Mouse (Mus musculus) stomach, embryonic 14.5 days (tissue): ENCODE measurements at regions not wholly inside any gene's neighbourhood (a gene's known extent, or its start where the extent isn't known, plus 50 kb on each side); places are given as distances from the start of the nearest gene placed in this dataset.

ENCODE experiments used
- ATAC-seq: fragments of 200-750 bp; cut with Nextera tagmentation; 2 replicates; pipeline ENCODE4 v1.8.0; 2017; ENCODE audit warnings: low read depth, moderate TSS enrichment; ENCODE audit not compliant: insufficient number of reproducible peaks, insufficient read depth, low FRiP score
- H3K27ac ChIP-seq: fragments of 300-500 bp; sonication (generic); 2 replicates; pipeline ENCODE4 v1.5.1; 2014; ENCODE audit warnings: mild to moderate bottlenecking, low read length, moderate library complexity, mixed read lengths
- H3K27me3 ChIP-seq: fragments of 300-500 bp; sonication (generic); 2 replicates; pipeline ENCODE4 v1.6.1; 2014; ENCODE audit warnings: low read length, control low read depth, mixed read lengths; ENCODE audit not compliant: control insufficient read depth, insufficient read depth
- H3K36me3 ChIP-seq: fragments of 300-500 bp; sonication (generic); 2 replicates; pipeline ENCODE4 v1.6.1; 2014; ENCODE audit warnings: mild to moderate bottlenecking, control low read depth, low read length, moderate library complexity, mixed read lengths; ENCODE audit not compliant: control insufficient read depth, insufficient read depth
- H3K4me1 ChIP-seq: fragments of 300-500 bp; sonication (generic); 2 replicates; pipeline ENCODE4 v1.6.1; 2014; ENCODE audit warnings: low read length, control low read depth, mixed read lengths; ENCODE audit not compliant: control insufficient read depth, insufficient read depth
- H3K4me2 ChIP-seq: fragments of 300-500 bp; sonication (generic); replicated peaks from 2 replicates; pipeline ENCODE4 v1.6.1; 2014; ENCODE audit warnings: low read depth, low read length, control low read depth
- H3K4me3 ChIP-seq: fragments of 300-500 bp; sonication (generic); 2 replicates; pipeline ENCODE4 v1.5.1; 2014; ENCODE audit warnings: low read depth, low read length, control low read depth
- H3K9ac ChIP-seq: fragments of 300-500 bp; sonication (generic); replicated peaks from 2 replicates; pipeline ENCODE4 v1.6.1; 2014; ENCODE audit warnings: low read depth, mild to moderate bottlenecking, control low read depth, low read length, moderate library complexity, mixed read lengths
- H3K9me3 ChIP-seq: fragments of 300-500 bp; sonication (generic); 2 replicates; pipeline ENCODE4 v1.6.1; 2016; ENCODE audit warnings: low read depth, low read length, control low read depth; ENCODE audit not compliant: control insufficient read depth
- WGBS: fragments of 180-500 bp; shearing (Covaris S2); extraction: QIAGEN DNeasy Blood & Tissue Kit; methylation state at CpG from one replicate; pipeline ENCODE4 v1.1.7; 2014; 5-methylcytosine and 5-hydroxymethylcytosine counted together

- H3K27me3 ChIP-seq = no peaks in the 10 kb centered on the region
- no peaks in the 10 kb centered on the region for H3K36me3 ChIP-seq
- no peaks in the 10 kb centered on the region for H3K4me1 ChIP-seq
- WGBS = 22% methylated on average over 6 of the region's 6 CpGs
- H3K27ac ChIP-seq = no peak overlapping the region
- H3K9ac ChIP-seq = no peak overlapping the region
- no peaks in the 10 kb centered on the region for H3K9me3 ChIP-seq
- no peak overlapping the region for H3K4me2 ChIP-seq
- ATAC-seq = no peak
- no peak overlapping the region for H3K4me3 ChIP-seq
Measured at GRCm38 (mm10) chr2:174933013-174933353, 77.1 kb upstream of the Gm14444 start.

GRCm38 (mm10) chr2:174936665-174937064 is 73.4 kb upstream of the Gm14444 start:
- 26% methylated on average over 5 of the region's 5 CpGs for WGBS
- H3K9ac ChIP-seq = no peak overlapping the region

GRCm38 (mm10) chr2:174937930-174938329 is 72.1 kb upstream of the Gm14444 start:
- WGBS = 72% methylated on average over 4 of the region's 4 CpGs
- Histone ChIP-seq H3K4me3 (no peak overlapping the region), H3K9me3 (no peaks in the 10 kb centered on the region), H3K4me2 (no peak overlapping the region), H3K9ac (no peak overlapping the region), H3K27me3 (no peaks in the 10 kb centered on the region), H3K27ac (no peak overlapping the region), H3K36me3 (no peaks in the 10 kb centered on the region), H3K4me1 (no peaks in the 10 kb centered on the region)
- ATAC-seq = no peak

More at GRCm38 (mm10) chr2:174936665-174937064, 73.4 kb upstream of the Gm14444 start:
- Histone ChIP-seq H3K4me1 (no peaks in the 10 kb centered on the region), H3K9me3 (no peaks in the 10 kb centered on the region), H3K4me2 (no peak overlapping the region), H3K27me3 (no peaks in the 10 kb centered on the region), H3K4me3 (no peak overlapping the region), H3K36me3 (no peaks in the 10 kb centered on the region), H3K27ac (no peak overlapping the region)
- no peak for ATAC-seq

- Histone ChIP-seq H3K4me3 (no peak overlapping the region), H3K36me3 (no peaks in the 10 kb centered on the region), H3K27ac (no peak overlapping the region), H3K27me3 (no peaks in the 10 kb centered on the region), H3K9ac (no peak overlapping the region), H3K4me2 (no peak overlapping the region), H3K9me3 (no peaks in the 10 kb centered on the region), H3K4me1 (no peaks in the 10 kb centered on the region)
- ATAC-seq = no peak
- 86% methylated on average over 4 of the region's 4 CpGs for WGBS
Measured at GRCm38 (mm10) chr2:174942221-174942620, 67.8 kb upstream of the Gm14444 start.

GRCm38 (mm10) chr2:174948106-174948505 is 61.9 kb upstream of the Gm14444 start:
- WGBS = 85% methylated on average over 8 of the region's 8 CpGs
- H3K4me1 ChIP-seq = no peaks in the 10 kb centered on the region

More at GRCm38 (mm10) chr2:174948106-174948505, 61.9 kb upstream of the Gm14444 start:
- Histone ChIP-seq H3K9ac (no peak overlapping the region), H3K9me3 (no peaks in the 10 kb centered on the region), H3K4me2 (no peak overlapping the region), H3K27ac (no peak overlapping the region), H3K36me3 (no peaks in the 10 kb centered on the region), H3K4me3 (no peak overlapping the region), H3K27me3 (no peaks in the 10 kb centered on the region)
- ATAC-seq = no peak
